Mouse (Mus musculus) lung, adult 18-20 months (tissue): Measurements from ENCODE around the gene Slc25a16.

Experiments used
- DNase-seq, 2 experiments: peaks; one replicate each; pipeline ENCODE4 v3.0.0; 2022; ENCODE audit warnings: mixed read lengths in 2 of 2

Gene Slc25a16

GRCm38 (mm10) chr10:62919925-62920765 lies at the start of gene Slc25a16:
Slc25a16 (plus strand) TSS chr10:62920633.
- DNase-seq, result peak; percentile 86 to 92

- DNase-seq, result no peak
Measured at GRCm38 (mm10) chr10:62874828-62875227, 45.6 kb upstream of the Slc25a16 start.

- no peak for DNase-seq
Measured at GRCm38 (mm10) chr10:62875565-62875964, 44.9 kb upstream of the Slc25a16 start.

- DNase-seq, result no peak
Measured at GRCm38 (mm10) chr10:62878056-62878455, 42.4 kb upstream of the Slc25a16 start.

GRCm38 (mm10) chr10:62881211-62881610 lies 39.2 kb upstream of the Slc25a16 start:
- DNase-seq, result no peak

- no peak for DNase-seq
Measured at GRCm38 (mm10) chr10:62883933-62884372, 36.5 kb upstream of the Slc25a16 start.

- no peak for DNase-seq
Measured at GRCm38 (mm10) chr10:62884517-62884916, 35.9 kb upstream of the Slc25a16 start.

- no peak for DNase-seq
Measured at GRCm38 (mm10) chr10:62885460-62885859, 35.0 kb upstream of the Slc25a16 start.

- no peak for DNase-seq
Measured at GRCm38 (mm10) chr10:62885969-62886798, 34.2 kb upstream of the Slc25a16 start.

- peak; percentile 32 to 46 for DNase-seq
Measured at GRCm38 (mm10) chr10:62886799-62887591, 33.4 kb upstream of the Slc25a16 start.

- DNase-seq, result no peak
Measured at GRCm38 (mm10) chr10:62891025-62891424, 29.4 kb upstream of the Slc25a16 start.

GRCm38 (mm10) chr10:62892549-62893232 lies 27.7 kb upstream of the Slc25a16 start:
- no peak for DNase-seq

- no peak for DNase-seq
Measured at GRCm38 (mm10) chr10:62893356-62893884, 27.0 kb upstream of the Slc25a16 start.

GRCm38 (mm10) chr10:62894447-62894846 lies 26.0 kb upstream of the Slc25a16 start:
- no peak for DNase-seq

- peak; percentile 55 to 69 for DNase-seq
Measured at GRCm38 (mm10) chr10:62895386-62895785, 25.0 kb upstream of the Slc25a16 start.

- DNase-seq, result no peak
Measured at GRCm38 (mm10) chr10:62896035-62896434, 24.4 kb upstream of the Slc25a16 start.

GRCm38 (mm10) chr10:62896774-62897173 lies 23.7 kb upstream of the Slc25a16 start:
- DNase-seq, result no peak

GRCm38 (mm10) chr10:62897437-62897836 lies 23.0 kb upstream of the Slc25a16 start:
- DNase-seq, result no peak

- DNase-seq, result no peak
Measured at GRCm38 (mm10) chr10:62898061-62898460, 22.4 kb upstream of the Slc25a16 start.

- no peak for DNase-seq
Measured at GRCm38 (mm10) chr10:62900144-62900543, 20.3 kb upstream of the Slc25a16 start.

- no peak for DNase-seq
Measured at GRCm38 (mm10) chr10:62901826-62902225, 18.6 kb upstream of the Slc25a16 start.

- no peak for DNase-seq
Measured at GRCm38 (mm10) chr10:62902829-62903228, 17.6 kb upstream of the Slc25a16 start.
